In genomic region chr19:4036327-4037045, GRCm38 (mm10) we compare ENCODE assay signal across 11 mouse cellular contexts. TPM values are rescaled to one million over a fixed set of nuclear protein-coding genes. Genes with fewer than 3 reads are reported as not detected.
DNase-seq lines count a peak whose midpoint lies in the region; ATAC-seq and TF ChIP-seq lines count a peak whose summit lies in the region.
"Had no signal": no experiment of that assay in that cellular context is flagged by ENCODE, and none has a peak within 500 bp of the region (broad histone marks: within the 10 kb centered on the region; RNA-seq: fewer than 3 reads in every experiment).

No protein-coding gene starts in this region.

- H3K36me3 ChIP-seq in erythroblast, embryonic 14.5 days (ENCODE audit: control insufficient read depth): peaks cover 9% of the 10 kb centered on the region
- H3K36me3 ChIP-seq in liver, postnatal 0 days (replicated peaks; ENCODE audit: insufficient read depth, low read length): no peaks in the 10 kb centered on the region

- TF ChIP-seq CTCF in liver, postnatal 0 days (IDR thresholded peaks at IDR 0.05; ENCODE audit: low read depth): no peak

- no peaks in the 10 kb centered on the region for H3K27me3 ChIP-seq in erythroblast, embryonic 14.5 days (ENCODE audit: control insufficient read depth)
- H3K27me3 ChIP-seq in liver, postnatal 0 days (ENCODE audit: insufficient read depth, low read length): no peaks in the 10 kb centered on the region

- WGBS in liver, postnatal 0 days (ENCODE audit: insufficient replicate concordance): 48% methylated on average over 12 of the region's 12 CpGs

- peak overlapping the region; percentile 39; the same call in 1 of the 2 replicates for H3K27ac ChIP-seq in liver, postnatal 0 days (ENCODE audit: low read depth)

- no peaks in the 10 kb centered on the region for H3K9me3 ChIP-seq in erythroblast, embryonic 14.5 days (ENCODE audit: control insufficient read depth, low read length)
- no peaks in the 10 kb centered on the region for H3K9me3 ChIP-seq in liver, postnatal 0 days (ENCODE audit: low read length)

- no peak overlapping the region; the same call in 1 of the 2 replicates for H3K9ac ChIP-seq in liver, postnatal 0 days (replicated peaks)

- H3K4me2 ChIP-seq in liver, postnatal 0 days (ENCODE audit: low read depth, low read length): peak overlapping the region; percentile 50

- ATAC-seq in erythroblast, adult 5-6 weeks (replicated peaks; ENCODE audit: low FRiP score, poor library complexity, severe bottlenecking): no peak
- peak; percentile 58 for ATAC-seq in liver, postnatal 0 days

- DNase-seq in testis, postnatal 10 days (ENCODE audit: low spot score): peak; percentile 44
- no peak for DNase-seq in testis, postnatal 14 days (ENCODE audit: low spot score)
- DNase-seq in liver, postnatal 0 days: no peak
- DNase-seq in adrenal gland, adult 2 months: no peak
- no peak for DNase-seq in thymus, postnatal 10 days (ENCODE audit: low spot score in 2 of 2)
- no peak for DNase-seq in heart, adult 18-20 months
- DNase-seq: kidney, postnatal 25 days had no signal

- H3K4me3 ChIP-seq in erythroblast, embryonic 14.5 days (replicated peaks): peak overlapping the region; percentile 32
- H3K4me3 ChIP-seq in liver, postnatal 0 days (ENCODE audit: low read depth, low read length): peak overlapping the region; percentile 24; the same call in 1 of the 2 replicates

- H3K4me1 ChIP-seq in erythroblast, embryonic 14.5 days (ENCODE audit: control insufficient read depth): peaks cover 30% of the 10 kb centered on the region
- peaks cover 15% of the 10 kb centered on the region for H3K4me1 ChIP-seq in liver, postnatal 0 days (ENCODE audit: insufficient read depth)

- no peak for TF ChIP-seq EP300 in liver, postnatal 0 days (IDR thresholded peaks at IDR 0.05; ENCODE audit: low read depth)

RNA-seq across cellular contexts. Expression of gene Gstp1, which starts 1.3 kb away (rescaled TPM):
- 14.9 and 28.9 TPM in 2 replicates for polyA plus RNA-seq in erythroblast, embryonic 14.5 days (2012)
- 79.2 and 134 TPM in 2 replicates for total RNA-seq in erythroblast, adult 5-6 weeks (2015; ENCODE audit: low replicate concordance)
- total RNA-seq in erythroblast, adult 5-6 weeks (2017; ENCODE audit: low replicate concordance): 15.5 and 40.6 TPM in 2 replicates
- 428 and 442 TPM in 2 replicates for polyA plus RNA-seq in liver, postnatal 0 days (2015; fragmentation: Nextera tagmentation; extraction: Ambion mirVana)
- total RNA-seq in adrenal gland, adult 2 months (2021): 100 to 1,000 TPM; 401 to 452 TPM
- 752 and 925 TPM in 2 replicates for polyA plus RNA-seq in adrenal gland, adult 2 months (2012; rRNA removed)
- 100 to 1,000 TPM; 350 to 400 TPM for total RNA-seq in heart, adult 18-20 months (2021)

RNA-seq across cellular contexts. Expression of gene Gstp2, which starts 9.3 kb away (rescaled TPM):
- not detected in 2 replicates for polyA plus RNA-seq in erythroblast, embryonic 14.5 days (2012)
- not detected in 2 replicates for total RNA-seq in erythroblast, adult 5-6 weeks (2015; ENCODE audit: low replicate concordance)
- 1.4 and 2.1 TPM in 2 replicates for total RNA-seq in erythroblast, adult 5-6 weeks (2017; ENCODE audit: low replicate concordance)
- 5.8 and 6.4 TPM in 2 replicates for polyA plus RNA-seq in liver, postnatal 0 days (2015; fragmentation: Nextera tagmentation; extraction: Ambion mirVana)
- total RNA-seq in adrenal gland, adult 2 months (2021): 10 to 100 TPM; 57.2 to 61.4 TPM
- polyA plus RNA-seq in adrenal gland, adult 2 months (2012; rRNA removed): 7.9 and 13.8 TPM in 2 replicates
- 100 to 1,000 TPM; 123 to 134 TPM for total RNA-seq in heart, adult 18-20 months (2021)
- total RNA-seq: megakaryocyte progenitor cell, adult 5-6 weeks had no signal

RNA-seq across cellular contexts. Expression of gene Gstp3, which starts 22.9 kb away (rescaled TPM):
- 1.3 TPM in 2 replicates for polyA plus RNA-seq in erythroblast, embryonic 14.5 days (2012)
- 4.2 and 30.2 TPM in 2 replicates for total RNA-seq in erythroblast, adult 5-6 weeks (2015; ENCODE audit: low replicate concordance)
- 8.4 and 11.1 TPM in 2 replicates for total RNA-seq in erythroblast, adult 5-6 weeks (2017; ENCODE audit: low replicate concordance)
- 64.5 and 67.3 TPM in 2 replicates for polyA plus RNA-seq in liver, postnatal 0 days (2015; fragmentation: Nextera tagmentation; extraction: Ambion mirVana)
- total RNA-seq in adrenal gland, adult 2 months (2021): 1 to 10 TPM in 1 of 2 experiments, under 1 TPM in 1; 0.62 to 2.3 TPM
- polyA plus RNA-seq in adrenal gland, adult 2 months (2012; rRNA removed): 0.79 and 0.83 TPM in 2 replicates
- not detected for total RNA-seq in heart, adult 18-20 months (2021)
- polyA plus RNA-seq: forebrain, embryonic 11.5 days had no signal

RNA-seq across cellular contexts. Expression of gene Ndufv1, which starts 23.9 kb away (rescaled TPM):
- 47.7 and 49.2 TPM in 2 replicates for polyA plus RNA-seq in erythroblast, embryonic 14.5 days (2012)
- 57.8 and 76.5 TPM in 2 replicates for total RNA-seq in erythroblast, adult 5-6 weeks (2015; ENCODE audit: low replicate concordance)
- total RNA-seq in erythroblast, adult 5-6 weeks (2017; ENCODE audit: low replicate concordance): 60.4 and 63.3 TPM in 2 replicates
- polyA plus RNA-seq in liver, postnatal 0 days (2015; fragmentation: Nextera tagmentation; extraction: Ambion mirVana): 171 and 172 TPM in 2 replicates
- 100 to 1,000 TPM; 260 to 445 TPM for total RNA-seq in adrenal gland, adult 2 months (2021)
- polyA plus RNA-seq in adrenal gland, adult 2 months (2012; rRNA removed): 145 and 150 TPM in 2 replicates
- total RNA-seq in heart, adult 18-20 months (2021): 1,000 to 10,000 TPM; 1,128 to 1,150 TPM

RNA-seq across cellular contexts. Expression of gene Doc2g, which starts 33.4 kb away (rescaled TPM):
- polyA plus RNA-seq in erythroblast, embryonic 14.5 days (2012): 0.06 and 0.07 TPM in 2 replicates
- total RNA-seq in erythroblast, adult 5-6 weeks (2015; ENCODE audit: low replicate concordance): 0.38 TPM in 1 of 2 replicates, not detected in the other
- not detected in 2 replicates for total RNA-seq in erythroblast, adult 5-6 weeks (2017; ENCODE audit: low replicate concordance)
- 0.36 and 0.74 TPM in 2 replicates for polyA plus RNA-seq in liver, postnatal 0 days (2015; fragmentation: Nextera tagmentation; extraction: Ambion mirVana)
- total RNA-seq in adrenal gland, adult 2 months (2021): 1 to 10 TPM; 1.1 to 1.8 TPM
- 6.2 and 9.3 TPM in 2 replicates for polyA plus RNA-seq in adrenal gland, adult 2 months (2012; rRNA removed)
- total RNA-seq in heart, adult 18-20 months (2021): 100 to 1,000 TPM; 241 to 281 TPM

Comparison
In these comparisons a context has a peak if more than half of its experiments do, and no peak if none do; other contexts are left out.
1. RNA of gene Gstp2, which starts 9.3 kb away (total RNA-seq): 123 to 134 TPM in heart, adult 18-20 months and 57.2 to 61.4 TPM in adrenal gland, adult 2 months; 1.4 to 2.1 TPM in erythroblast, adult 5-6 weeks; every median in the first group is over 10 times any median in the second.